Mouse (Mus musculus): Measurements from ENCODE around the gene Tarsl2.

DNA sequence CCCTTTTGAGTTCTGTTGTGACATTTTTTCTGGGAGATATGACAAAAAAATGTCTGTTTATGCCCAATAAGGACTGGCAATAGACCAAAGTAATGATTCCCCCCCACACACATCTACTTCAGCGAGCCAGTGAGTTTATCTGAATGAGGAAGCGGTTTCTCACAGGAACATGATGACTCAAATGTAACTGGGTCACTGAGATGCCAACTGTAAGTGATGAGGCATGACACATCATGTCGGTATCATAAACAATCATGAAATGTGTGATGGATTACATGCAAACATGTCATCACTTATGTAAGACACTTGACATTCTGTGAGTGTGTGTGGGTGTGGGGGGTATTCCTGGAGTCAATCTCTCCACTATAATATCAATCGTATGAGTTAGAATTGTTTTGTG, 69.6 kb downstream of the Tarsl2 start:
- no peak for TF ChIP-seq POLR2A (IDR thresholded peaks at IDR 0.05; ENCODE audit: insufficient read length, low read depth)
- TF ChIP-seq CEBPB (IDR thresholded peaks at IDR 0.05; ENCODE audit: insufficient read depth, poor library complexity, severe bottlenecking) = no peak
